Mouse (Mus musculus): ENCODE results near the gene Ublcp1.
"Not testable (repeated sequence)": the region's sequence is repeated elsewhere in the genome, so short reads cannot be mapped to it uniquely, and the experiment has no call there.

Ublcp1 gene

GRCm38 (mm10) chr11:44494643-44495323, 24.5 kb upstream of the Ublcp1 start:
- DNase-seq (ENCODE audit: low spot score in 2 of 2) = no peak

- DNase-seq (ENCODE audit: low spot score in 2 of 2) = no peak
Measured at GRCm38 (mm10) chr11:44489117-44489516, 18.8 kb upstream of the Ublcp1 start.

- DNase-seq (ENCODE audit: low spot score in 2 of 2) = no peak
Measured at GRCm38 (mm10) chr11:44485089-44485736, 14.9 kb upstream of the Ublcp1 start.

GRCm38 (mm10) chr11:44480246-44480645, 9.9 kb upstream of the Ublcp1 start:
- no peak for DNase-seq (ENCODE audit: low spot score in 2 of 2)

- no peak for DNase-seq (ENCODE audit: low spot score in 2 of 2)
Measured at GRCm38 (mm10) chr11:44478382-44478781, 8.1 kb upstream of the Ublcp1 start.

- no peak for DNase-seq (ENCODE audit: low spot score in 2 of 2)
Measured at GRCm38 (mm10) chr11:44476445-44476844, 6.1 kb upstream of the Ublcp1 start.

GRCm38 (mm10) chr11:44475467-44475866, 5.2 kb upstream of the Ublcp1 start:
- DNase-seq (ENCODE audit: low spot score in 2 of 2) = no peak

GRCm38 (mm10) chr11:44471337-44471995, 1.2 kb upstream of the Ublcp1 start:
- DNase-seq (ENCODE audit: low spot score in 2 of 2) = no peak

GRCm38 (mm10) chr11:44469646-44470431, 459 bp downstream of the Ublcp1 start:
- peak in 1 of 2 experiments; percentile 12 for DNase-seq (ENCODE audit: low spot score in 2 of 2)

- no peak for DNase-seq (ENCODE audit: low spot score in 2 of 2)
Measured at GRCm38 (mm10) chr11:44468306-44468790, 1.9 kb downstream of the Ublcp1 start.

GRCm38 (mm10) chr11:44466949-44467442, 3.3 kb downstream of the Ublcp1 start:
- no peak for DNase-seq (ENCODE audit: low spot score in 2 of 2)

- DNase-seq (ENCODE audit: low spot score in 2 of 2) = no peak
Measured at GRCm38 (mm10) chr11:44461493-44461892, 8.8 kb downstream of the Ublcp1 start.

GRCm38 (mm10) chr11:44453423-44453822, 16.9 kb downstream of the Ublcp1 start:
- peak; percentile 4 to 11 for DNase-seq (ENCODE audit: low spot score in 2 of 2)

GRCm38 (mm10) chr11:44452016-44452415, 18.3 kb downstream of the Ublcp1 start:
- not testable (repeated sequence) for DNase-seq (ENCODE audit: low spot score in 2 of 2)

GRCm38 (mm10) chr11:44451046-44451445, 19.3 kb downstream of the Ublcp1 start:
- no peak for DNase-seq (ENCODE audit: low spot score in 2 of 2)

GRCm38 (mm10) chr11:44437786-44438185, 32.5 kb downstream of the Ublcp1 start:
- no peak for DNase-seq (ENCODE audit: low spot score in 2 of 2)

- no peak for DNase-seq (ENCODE audit: low spot score in 2 of 2)
Measured at GRCm38 (mm10) chr11:44430036-44430435, 40.3 kb downstream of the Ublcp1 start.

GRCm38 (mm10) chr11:44427951-44428350, 42.3 kb downstream of the Ublcp1 start:
- DNase-seq (ENCODE audit: low spot score in 2 of 2) = no peak

- no peak for DNase-seq (ENCODE audit: low spot score in 2 of 2)
Measured at GRCm38 (mm10) chr11:44425626-44426025, 44.7 kb downstream of the Ublcp1 start.

GRCm38 (mm10) chr11:44425006-44425405, 45.3 kb downstream of the Ublcp1 start:
- no peak for DNase-seq (ENCODE audit: low spot score in 2 of 2)

- no peak for DNase-seq (ENCODE audit: low spot score in 2 of 2)
Measured at GRCm38 (mm10) chr11:44423955-44424354, 46.3 kb downstream of the Ublcp1 start.

- no peak for DNase-seq (ENCODE audit: low spot score in 2 of 2)
Measured at GRCm38 (mm10) chr11:44423261-44423660, 47.0 kb downstream of the Ublcp1 start.
